13 mouse cellular contexts compared by ENCODE assay signal in genomic region chr5:77372242-77372641, GRCm38 (mm10). TPM values are rescaled to one million over a fixed set of nuclear protein-coding genes. Genes with fewer than 3 reads are reported as not detected.
DNase-seq lines count a peak whose midpoint lies in the region; ATAC-seq and TF ChIP-seq lines count a peak whose summit lies in the region.
"Had no signal": no experiment of that assay in that cellular context is flagged by ENCODE, and none has a peak within 500 bp of the region (broad histone marks: within the 10 kb centered on the region; RNA-seq: fewer than 3 reads in every experiment).

No protein-coding gene starts in this region.

- TF ChIP-seq CTCF in kidney, adult 2 months (conservative IDR thresholded peaks at IDR 0.05; ENCODE audit: insufficient read depth, insufficient read length, low read depth, low read length): no peak
- no peak for TF ChIP-seq CTCF in testis, adult 2 months (IDR thresholded peaks at IDR 0.05; ENCODE audit: control insufficient read depth, insufficient read depth, insufficient replicate concordance, low read depth, low read length)

- intact Hi-C loops in heart, postnatal 25 days (cut with DNase I): no loop called here
- intact Hi-C loops in left cerebral cortex, postnatal 14 days (cut with DNase I): no loop called here

- H3K9me3 ChIP-seq in kidney, embryonic 14.5 days (ENCODE audit: control insufficient read depth, low read length): no peaks in the 10 kb centered on the region
- H3K9me3 ChIP-seq: hindbrain, embryonic 10.5 days; limb, embryonic 10.5 days had no signal

- H3K4me2 ChIP-seq in kidney, embryonic 14.5 days (replicated peaks; ENCODE audit: low read depth, low read length): no peak overlapping the region

- DNase-seq in kidney, adult 2 months: peak; percentile 56
- DNase-seq in testis, postnatal 10 days (ENCODE audit: low spot score): no peak
- peak; percentile 70 for DNase-seq in heart, postnatal 25 days (ENCODE audit: low spot score)
- DNase-seq in testis, postnatal 14 days (ENCODE audit: low spot score): peak; percentile 49
- no peak for DNase-seq in left cerebral cortex, postnatal 14 days (ENCODE audit: low spot score in 2 of 2)
- DNase-seq: cerebellum, postnatal 25 days; forebrain, postnatal 0 days had no signal

- H3K27ac ChIP-seq in kidney, adult 2 months (ENCODE audit: insufficient read depth, low read depth, low read length): peak overlapping the region; percentile 49
- no peak overlapping the region for H3K27ac ChIP-seq in kidney, embryonic 14.5 days (ENCODE audit: low read depth, low read length)
- peak overlapping the region; percentile 56; the same call in 1 of the 2 replicates for H3K27ac ChIP-seq in testis, adult 2 months (ENCODE audit: control insufficient read depth, insufficient read depth, low read depth, low read length)
- H3K27ac ChIP-seq: hindbrain, embryonic 10.5 days; limb, embryonic 10.5 days had no signal

- TF ChIP-seq POLR2A in kidney, adult 2 months (IDR thresholded peaks at IDR 0.05; ENCODE audit: low read depth, low read length): no peak
- no peak for TF ChIP-seq POLR2A in testis, adult 2 months (IDR thresholded peaks at IDR 0.05; ENCODE audit: control insufficient read depth, low read depth, low read length)

- ATAC-seq in kidney, embryonic 14.5 days (ENCODE audit: low FRiP score, low TSS enrichment): no peak
- no peak for ATAC-seq in erythroblast, adult 5-6 weeks (replicated peaks; ENCODE audit: low FRiP score, poor library complexity, severe bottlenecking)
- ATAC-seq: forebrain, postnatal 0 days; intestine, postnatal 0 days had no signal

- whole genome bisulfite sequencing in kidney, adult 2 months: 47% methylated on average over 7 of the region's 7 CpGs
- WGBS in kidney, embryonic 14.5 days: 69% methylated on average over 7 of the region's 7 CpGs

- H3K9ac ChIP-seq in kidney, embryonic 14.5 days (ENCODE audit: low read depth, low read length): no peak overlapping the region
- H3K9ac ChIP-seq: forebrain, postnatal 0 days had no signal

- H3K4me3 ChIP-seq in kidney, adult 2 months (ENCODE audit: insufficient read depth, low read depth, low read length): no peak overlapping the region
- H3K4me3 ChIP-seq in kidney, embryonic 14.5 days (ENCODE audit: low read length): no peak overlapping the region
- peak overlapping the region; percentile 40 for H3K4me3 ChIP-seq in testis, adult 2 months (ENCODE audit: control insufficient read depth, low read depth, low read length)
- H3K4me3 ChIP-seq: hindbrain, embryonic 10.5 days; limb, embryonic 10.5 days had no signal

- H3K27me3 ChIP-seq in kidney, adult 2 months (replicated peaks; ENCODE audit: control insufficient read depth, insufficient read depth, low read length): no peaks in the 10 kb centered on the region
- no peaks in the 10 kb centered on the region for H3K27me3 ChIP-seq in kidney, embryonic 14.5 days (ENCODE audit: control insufficient read depth, insufficient read depth, low read length)
- no peaks in the 10 kb centered on the region for H3K27me3 ChIP-seq in testis, adult 2 months (ENCODE audit: control insufficient read depth, insufficient read depth, low read length)

- H3K36me3 ChIP-seq in kidney, adult 2 months (ENCODE audit: control insufficient read depth, insufficient read depth, low read length): no peaks in the 10 kb centered on the region
- no peaks in the 10 kb centered on the region for H3K36me3 ChIP-seq in kidney, embryonic 14.5 days (ENCODE audit: control insufficient read depth, insufficient read depth, low read length)
- H3K36me3 ChIP-seq in testis, adult 2 months (ENCODE audit: control insufficient read depth, insufficient read depth, low read length): no peaks in the 10 kb centered on the region
- H3K36me3 ChIP-seq: hindbrain, embryonic 10.5 days; limb, embryonic 10.5 days had no signal

- H3K4me1 ChIP-seq in kidney, adult 2 months (ENCODE audit: control insufficient read depth, insufficient read depth, low read length): peaks cover 41% of the 10 kb centered on the region
- H3K4me1 ChIP-seq in kidney, embryonic 14.5 days (ENCODE audit: control insufficient read depth, insufficient read depth, low read length): peaks cover 33% of the 10 kb centered on the region
- H3K4me1 ChIP-seq in testis, adult 2 months (ENCODE audit: control insufficient read depth, insufficient read depth, low read length): peaks cover 14% of the 10 kb centered on the region

RNA-seq across cellular contexts. Expression of gene Igfbp7, which starts 35.6 kb away (rescaled TPM):
- polyA plus RNA-seq in kidney, adult 2 months (2012; rRNA removed): 4,855 and 6,899 TPM in 2 replicates
- 250 and 252 TPM in 2 replicates for polyA plus RNA-seq in kidney, embryonic 14.5 days (2014; fragmentation: Nextera tagmentation; extraction: Ambion mirVana)
- 94.8 and 143 TPM in 2 replicates for polyA plus RNA-seq in testis, adult 2 months (2012; rRNA removed)
- total RNA-seq in heart, postnatal 25 days (2021): 100 to 1,000 TPM; 251 to 311 TPM
- total RNA-seq in left cerebral cortex, postnatal 14 days (2021): 10 to 100 TPM; 66.5 to 70.9 TPM
- 0.84 TPM in 1 of 2 replicates, not detected in the other for total RNA-seq in erythroblast, adult 5-6 weeks (2015; ENCODE audit: low replicate concordance)
- 0.70 and 0.77 TPM in 2 replicates for total RNA-seq in erythroblast, adult 5-6 weeks (2017; ENCODE audit: low replicate concordance)

Comparison
In these comparisons a context has a peak if more than half of its experiments do, and no peak if none do; other contexts are left out.
1. DNase-seq: peak in kidney, adult 2 months (single experiment), heart, postnatal 25 days (single experiment) and testis, postnatal 14 days (single experiment); none in testis, postnatal 10 days (single experiment) and left cerebral cortex, postnatal 14 days (0 of 2).
2. RNA of gene Igfbp7, which starts 35.6 kb away (total RNA-seq): 251 to 311 TPM in heart, postnatal 25 days and 66.5 to 70.9 TPM in left cerebral cortex, postnatal 14 days; 0.70 to 0.84 TPM in erythroblast, adult 5-6 weeks; every median in the first group is over 10 times any median in the second.